Mouse (Mus musculus): Measurements from ENCODE around the gene Rinl. TPM values are rescaled to one million over a fixed set of nuclear protein-coding genes. Genes with fewer than 3 reads are reported as not detected.
A peak's percentile ranks its signal among the peaks of the same experiment; 100 is the strongest.

Gene Rinl
- polyA plus RNA-seq, 1 experiment from 2014 or later, result 2.7 TPM

DNA sequence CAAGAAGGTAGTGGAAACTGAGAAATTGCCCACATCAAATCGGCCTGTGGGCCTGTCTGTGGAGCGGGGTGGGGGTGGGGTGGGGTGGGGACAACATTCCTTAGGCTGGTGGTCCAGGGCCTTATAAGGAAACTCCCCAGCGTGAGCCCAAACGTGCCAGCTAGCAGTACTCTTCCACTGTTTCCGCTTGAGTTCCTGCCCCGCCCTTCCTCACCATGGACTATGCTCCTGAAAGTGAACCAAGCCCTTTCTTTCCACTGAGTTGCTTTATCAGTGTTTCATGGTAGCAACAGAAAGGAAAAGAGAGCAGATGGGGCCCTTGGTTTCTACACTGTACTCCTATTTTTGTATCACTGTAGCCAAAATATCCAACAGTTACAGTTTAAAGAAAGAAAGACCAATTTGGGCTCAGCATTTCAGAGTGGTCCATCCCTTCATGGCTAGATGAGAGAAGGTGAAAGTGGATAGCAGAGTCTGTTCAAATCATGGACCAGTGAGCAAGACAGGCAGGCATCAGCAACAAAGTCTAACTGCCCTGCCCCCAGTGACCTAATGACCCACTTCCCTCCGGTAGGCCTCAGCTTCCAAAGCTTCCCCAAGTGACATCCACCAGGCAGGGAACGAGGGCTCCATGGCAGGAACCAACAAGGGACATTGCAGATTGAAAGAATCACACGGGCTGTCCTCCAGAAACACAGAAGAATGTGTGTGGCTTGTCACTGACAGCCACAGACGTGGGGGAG, 14.2 kb downstream of the Rinl start:
- no peaks in the 10 kb centered on the region for H3K9me3 ChIP-seq (ENCODE audit: control insufficient read depth, low read length)
- no peak for ATAC-seq (ENCODE audit: low FRiP score)
- no peaks in the 10 kb centered on the region for H3K36me3 ChIP-seq (replicated peaks; ENCODE audit: control insufficient read depth, insufficient read depth)
- no peak overlapping the region for H3K9ac ChIP-seq
- H3K4me2 ChIP-seq (replicated peaks), result no peak overlapping the region
- H3K27ac ChIP-seq, result peak overlapping the region; percentile 61
- H3K4me1 ChIP-seq (replicated peaks; ENCODE audit: control insufficient read depth, insufficient read depth, low read length), result peaks cover 9% of the 10 kb centered on the region
- H3K4me3 ChIP-seq (replicated peaks; ENCODE audit: low read length), result no peak overlapping the region
- no peaks in the 10 kb centered on the region for H3K27me3 ChIP-seq (ENCODE audit: control insufficient read depth, insufficient read depth, low read length)
- no peak for DNase-seq (ENCODE audit: low spot score)
- WGBS, result 5% methylated on average over 10 of the region's 10 CpGs

DNA sequence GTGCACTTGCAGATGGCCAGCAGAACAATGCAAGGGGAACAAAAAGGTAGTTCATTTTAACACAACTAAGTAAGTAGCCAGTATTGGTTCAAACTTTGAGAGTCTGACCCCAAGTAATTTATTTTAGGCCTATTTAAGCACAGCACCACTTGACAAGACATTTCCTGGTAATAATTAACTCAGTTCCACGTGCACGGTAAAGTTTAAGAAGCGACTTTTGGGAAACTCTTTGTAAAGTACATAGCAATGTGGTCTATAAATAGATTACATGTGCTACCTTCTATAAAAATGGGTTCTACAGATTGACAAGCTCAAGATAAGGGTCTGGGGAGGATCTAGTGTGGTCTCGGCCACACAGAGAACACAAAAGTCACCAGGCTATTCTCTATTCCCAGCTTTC, 15.0 kb downstream of the Rinl start:
- DNase-seq (ENCODE audit: low spot score), result no peak
- Histone ChIP-seq H3K36me3 (replicated peaks; ENCODE audit: control insufficient read depth, insufficient read depth) (no peaks in the 10 kb centered on the region), H3K4me2 (replicated peaks) (no peak overlapping the region), H3K9ac (no peak overlapping the region), H3K27me3 (ENCODE audit: control insufficient read depth, insufficient read depth, low read length) (no peaks in the 10 kb centered on the region), H3K27ac (peak overlapping the region; percentile 61), H3K9me3 (ENCODE audit: control insufficient read depth, low read length) (no peaks in the 10 kb centered on the region), H3K4me1 (replicated peaks; ENCODE audit: control insufficient read depth, insufficient read depth, low read length) (peaks cover 14% of the 10 kb centered on the region), H3K4me3 (replicated peaks; ENCODE audit: low read length) (no peak overlapping the region)
- 56% methylated on average over 4 of the region's 4 CpGs for WGBS
- ATAC-seq (ENCODE audit: low FRiP score), result no peak

DNA sequence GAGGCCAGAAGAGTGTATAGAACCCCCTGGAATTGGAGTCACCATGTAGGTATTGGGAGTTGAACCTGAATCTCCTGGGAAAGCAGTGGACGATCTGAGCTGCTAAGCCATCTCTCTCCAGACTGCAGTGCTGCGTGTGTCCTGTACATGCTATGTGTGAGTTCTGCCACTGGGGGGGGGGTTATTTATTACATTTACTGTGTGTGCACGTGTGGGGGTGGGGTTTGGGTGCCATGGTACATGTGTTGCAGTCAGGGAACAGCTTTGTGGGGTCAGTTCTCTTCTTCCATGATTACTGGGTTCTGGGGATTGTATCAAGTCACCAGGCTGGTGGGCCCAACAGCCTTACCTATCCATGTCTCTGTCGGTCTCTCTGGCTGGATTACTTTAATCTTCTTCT, 18.1 kb downstream of the Rinl start:
- H3K4me3 ChIP-seq (replicated peaks; ENCODE audit: low read length), result no peak overlapping the region
- no peak for ATAC-seq (ENCODE audit: low FRiP score)
- H3K9ac ChIP-seq, result no peak overlapping the region
- DNase-seq (ENCODE audit: low spot score), result no peak
- peaks cover 16% of the 10 kb centered on the region for H3K4me1 ChIP-seq (replicated peaks; ENCODE audit: control insufficient read depth, insufficient read depth, low read length)
- H3K27me3 ChIP-seq (ENCODE audit: control insufficient read depth, insufficient read depth, low read length), result no peaks in the 10 kb centered on the region
- H3K36me3 ChIP-seq (replicated peaks; ENCODE audit: control insufficient read depth, insufficient read depth), result no peaks in the 10 kb centered on the region
- no peak overlapping the region for H3K4me2 ChIP-seq (replicated peaks)
- 76% methylated on average over 4 of the region's 4 CpGs for WGBS
- no peak overlapping the region for H3K27ac ChIP-seq
- H3K9me3 ChIP-seq (ENCODE audit: control insufficient read depth, low read length), result no peaks in the 10 kb centered on the region

DNA sequence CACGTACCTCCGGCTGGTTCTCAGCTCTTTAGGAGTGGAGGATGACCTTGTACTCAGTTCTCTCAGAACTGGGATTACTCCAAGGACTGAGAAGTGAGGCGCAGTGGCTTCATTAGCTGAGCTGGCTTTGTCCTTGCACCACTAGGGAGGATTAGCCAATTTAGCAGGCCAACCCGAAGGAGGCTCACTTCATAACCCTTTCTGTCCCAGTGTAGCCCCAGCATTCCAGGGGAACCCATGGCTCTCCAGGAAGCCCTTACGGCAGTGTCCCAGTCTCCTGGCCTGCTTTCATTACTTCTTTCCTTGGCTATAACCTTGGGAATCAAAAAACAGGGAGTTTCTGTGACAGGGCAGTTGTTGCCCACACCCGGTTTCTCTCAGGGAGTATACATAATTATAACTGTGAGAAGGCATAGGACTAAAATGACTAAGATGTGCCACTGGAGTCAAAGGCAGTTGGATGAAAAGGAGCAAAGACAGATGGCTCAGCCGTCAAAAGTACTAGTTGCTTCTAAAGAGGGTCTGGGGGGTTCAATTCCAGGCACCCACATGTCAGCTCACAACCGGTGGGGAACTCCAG, 19.0 kb downstream of the Rinl start:
- Histone ChIP-seq H3K9ac (peak overlapping the region; percentile 68), H3K4me3 (replicated peaks; ENCODE audit: low read length) (peak overlapping the region; percentile 80), H3K9me3 (ENCODE audit: control insufficient read depth, low read length) (no peaks in the 10 kb centered on the region), H3K27me3 (ENCODE audit: control insufficient read depth, insufficient read depth, low read length) (no peaks in the 10 kb centered on the region), H3K4me2 (replicated peaks) (peak overlapping the region; percentile 93), H3K36me3 (replicated peaks; ENCODE audit: control insufficient read depth, insufficient read depth) (peaks cover 8% of the 10 kb centered on the region), H3K27ac (peak overlapping the region; percentile 96), H3K4me1 (replicated peaks; ENCODE audit: control insufficient read depth, insufficient read depth, low read length) (peaks cover 25% of the 10 kb centered on the region)
- WGBS, result 44% methylated on average over 6 of the region's 8 CpGs
- DNase-seq (ENCODE audit: low spot score) (no peak), ATAC-seq (ENCODE audit: low FRiP score) (no peak)

DNA sequence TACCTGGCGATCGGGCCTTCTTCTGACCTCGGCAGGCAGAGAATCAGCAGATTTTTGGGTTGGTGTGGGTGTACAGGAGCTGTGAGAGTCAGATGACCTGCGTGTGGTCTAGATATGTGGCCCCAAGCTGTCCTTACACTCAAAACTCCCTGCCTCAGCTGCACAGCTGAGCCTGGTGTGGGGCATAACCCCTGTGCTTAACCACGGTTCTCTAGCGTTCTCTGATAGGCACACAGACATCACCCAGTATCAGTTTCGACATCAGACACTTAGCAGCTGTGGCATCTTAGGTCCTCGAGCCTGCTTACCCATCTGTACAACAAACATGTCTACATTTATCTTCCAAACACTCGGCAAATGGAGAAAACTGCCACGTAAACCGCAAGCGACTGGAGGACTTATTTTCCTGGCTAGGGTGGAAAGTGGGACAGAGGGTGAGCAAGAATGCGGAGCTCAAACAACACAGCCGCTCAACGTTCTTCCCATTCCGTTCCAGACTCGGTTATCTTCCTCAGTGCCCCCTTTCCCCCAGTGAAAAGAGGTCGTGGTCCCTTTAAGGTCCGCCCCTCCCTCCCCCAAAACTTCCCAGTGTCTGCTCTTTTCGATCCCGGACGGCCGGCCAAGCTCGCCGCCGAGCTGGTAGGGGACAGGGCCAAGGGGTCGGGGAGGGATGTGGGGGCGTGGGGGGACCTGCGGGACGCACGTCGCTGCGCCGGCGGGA, 19.6 kb downstream of the Rinl start, which contains the start of gene Hnrnpl:
TSS of gene Hnrnpl (plus strand) at position 321 of the 721 bp plus-strand sequence.
- Histone ChIP-seq H3K9me3 (ENCODE audit: control insufficient read depth, low read length) (no peaks in the 10 kb centered on the region), H3K4me3 (replicated peaks; ENCODE audit: low read length) (peak within 1 kb of the TSS; percentile 80), H3K9ac (peak within 1 kb of the TSS; percentile 68), H3K4me2 (replicated peaks) (peak within 1 kb of the TSS; percentile 93), H3K4me1 (replicated peaks; ENCODE audit: control insufficient read depth, insufficient read depth, low read length) (peaks cover 22% of the 10 kb centered on the region), H3K36me3 (replicated peaks; ENCODE audit: control insufficient read depth, insufficient read depth) (peaks cover 15% of the 10 kb centered on the region), H3K27me3 (ENCODE audit: control insufficient read depth, insufficient read depth, low read length) (no peaks in the 10 kb centered on the region), H3K27ac (peak within 1 kb of the TSS; percentile 96)
- WGBS, result 3% methylated on average over 34 of the region's 35 CpGs
- ATAC-seq (ENCODE audit: low FRiP score), result no peak; the same call in 1 of the 2 replicates
- peak; percentile 61 for DNase-seq (ENCODE audit: low spot score)

DNA sequence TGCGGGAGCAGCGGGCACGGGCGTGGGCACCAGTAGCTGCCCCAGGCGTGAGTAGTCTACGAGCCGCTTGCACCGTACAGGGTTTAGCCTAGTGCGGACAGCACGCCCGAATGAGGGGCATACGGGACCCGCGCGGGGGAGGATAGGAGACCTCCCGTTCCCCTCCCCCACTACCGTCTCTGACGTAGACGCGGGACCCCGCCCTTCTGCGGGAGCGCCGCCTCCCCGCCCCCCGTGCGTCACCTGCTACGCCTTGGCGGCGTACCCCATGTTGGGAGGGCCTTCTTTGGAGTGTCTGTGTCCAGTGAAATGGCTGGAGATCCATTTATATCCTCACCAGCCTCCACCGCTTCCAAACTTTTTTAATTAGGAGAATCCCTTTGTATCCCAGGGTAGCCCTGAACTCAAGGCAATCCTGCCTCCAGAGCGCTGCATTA, 20.2 kb downstream of the Rinl start:
- whole genome bisulfite sequencing, result under 1% methylated on average over 32 of the region's 32 CpGs
- no peaks in the 10 kb centered on the region for H3K9me3 ChIP-seq (ENCODE audit: control insufficient read depth, low read length)
- peak overlapping the region; percentile 80 for H3K4me3 ChIP-seq (replicated peaks; ENCODE audit: low read length)
- peaks cover 21% of the 10 kb centered on the region for H3K36me3 ChIP-seq (replicated peaks; ENCODE audit: control insufficient read depth, insufficient read depth)
- peak overlapping the region; percentile 68 for H3K9ac ChIP-seq
- DNase-seq (ENCODE audit: low spot score) (peak; percentile 95), ATAC-seq (ENCODE audit: low FRiP score) (peak; percentile 56)
- H3K4me2 ChIP-seq (replicated peaks), result peak overlapping the region; percentile 93
- H3K4me1 ChIP-seq (replicated peaks; ENCODE audit: control insufficient read depth, insufficient read depth, low read length), result peaks cover 21% of the 10 kb centered on the region
- peak overlapping the region; percentile 96 for H3K27ac ChIP-seq
- H3K27me3 ChIP-seq (ENCODE audit: control insufficient read depth, insufficient read depth, low read length), result no peaks in the 10 kb centered on the region

DNA sequence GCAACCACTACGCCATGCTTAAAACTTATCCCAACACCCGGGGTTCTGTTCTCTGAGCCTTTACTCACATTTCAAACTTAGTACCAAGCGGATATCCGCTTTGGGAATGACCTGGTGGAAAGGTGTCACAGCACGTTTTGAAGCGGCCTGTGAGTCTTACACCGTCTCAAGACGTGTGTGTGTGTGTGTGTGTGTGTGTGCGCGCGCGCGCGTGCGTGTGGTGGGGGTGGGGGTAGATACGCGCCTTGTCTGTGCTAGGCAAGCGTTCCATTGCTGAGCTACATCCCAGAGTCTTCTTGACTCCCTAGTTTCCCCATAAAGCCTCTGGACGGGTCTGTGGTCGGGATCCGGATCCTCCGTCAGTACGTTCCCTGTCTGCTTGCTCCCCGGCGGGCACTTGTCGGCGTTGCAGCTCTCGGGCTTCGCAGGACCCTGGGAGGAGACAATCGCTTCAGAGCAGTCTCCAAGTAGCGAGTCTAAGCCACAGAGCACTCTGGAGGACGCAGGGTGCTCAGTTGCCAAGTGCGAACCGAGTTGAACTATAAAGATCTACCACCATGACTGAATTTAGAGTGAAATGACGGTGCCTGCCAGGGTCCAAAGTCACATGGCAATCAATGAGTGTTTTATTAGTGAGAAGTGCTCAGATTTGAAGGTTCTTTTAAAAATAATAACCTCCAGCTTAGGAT, 20.8 kb downstream of the Rinl start:
- Histone ChIP-seq H3K4me2 (replicated peaks) (peak overlapping the region; percentile 93), H3K36me3 (replicated peaks; ENCODE audit: control insufficient read depth, insufficient read depth) (peaks cover 26% of the 10 kb centered on the region), H3K9me3 (ENCODE audit: control insufficient read depth, low read length) (no peaks in the 10 kb centered on the region), H3K27me3 (ENCODE audit: control insufficient read depth, insufficient read depth, low read length) (no peaks in the 10 kb centered on the region), H3K9ac (peak overlapping the region; percentile 68), H3K4me1 (replicated peaks; ENCODE audit: control insufficient read depth, insufficient read depth, low read length) (peaks cover 21% of the 10 kb centered on the region), H3K27ac (peak overlapping the region; percentile 96), H3K4me3 (replicated peaks; ENCODE audit: low read length) (peak overlapping the region; percentile 80)
- DNase-seq (ENCODE audit: low spot score), result peak; percentile 72
- ATAC-seq (ENCODE audit: low FRiP score), result no peak
- WGBS, result under 1% methylated on average over 35 of the region's 35 CpGs

DNA sequence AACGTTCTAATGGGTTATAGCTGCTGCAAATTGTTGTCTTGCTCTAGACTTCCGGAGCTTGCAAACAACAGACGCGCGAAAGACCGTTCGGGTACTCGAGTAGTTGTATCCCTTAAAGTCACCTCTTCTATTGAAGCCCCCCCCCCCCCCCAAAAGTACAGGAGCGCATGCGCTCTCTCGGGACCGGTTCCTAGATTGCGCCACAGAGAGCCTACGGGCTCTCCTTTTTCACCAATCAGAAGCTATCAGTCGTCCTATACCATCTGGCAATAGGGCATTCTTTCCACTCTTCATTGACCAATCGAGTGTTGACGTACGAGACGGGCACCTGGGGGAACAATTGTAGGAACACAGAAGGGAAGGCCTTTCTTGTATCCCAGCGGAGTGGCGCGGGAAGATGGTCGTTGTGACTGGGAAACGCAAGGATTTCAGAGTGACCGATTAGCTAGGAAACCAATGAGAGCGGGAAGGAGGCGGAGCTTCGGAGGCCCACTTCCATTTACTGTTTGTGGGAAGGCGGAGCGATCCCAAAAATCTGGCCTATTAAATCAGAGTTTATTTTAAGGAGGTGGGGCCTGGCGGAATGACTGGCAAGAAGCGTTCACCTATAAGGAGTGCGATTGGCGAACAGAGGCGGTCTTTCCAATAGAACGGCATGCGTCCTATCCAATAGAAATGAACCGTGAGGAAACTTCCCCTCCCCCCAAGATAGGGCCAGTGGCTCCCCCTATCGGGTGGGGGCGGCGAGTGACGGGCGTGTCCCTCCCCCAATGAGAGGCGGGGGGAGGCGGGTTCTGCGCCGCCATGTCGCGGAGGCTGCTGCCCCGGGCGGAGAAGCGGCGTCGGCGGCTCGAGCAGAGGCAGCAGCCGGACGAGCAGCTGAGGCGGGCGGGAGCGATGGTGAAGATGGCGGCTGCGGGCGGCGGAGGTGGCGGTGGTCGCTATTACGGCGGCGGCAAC, 21.6 kb downstream of the Rinl start:
- Histone ChIP-seq H3K4me3 (replicated peaks; ENCODE audit: low read length) (peak overlapping the region; percentile 80), H3K9me3 (ENCODE audit: control insufficient read depth, low read length) (no peaks in the 10 kb centered on the region), H3K4me1 (replicated peaks; ENCODE audit: control insufficient read depth, insufficient read depth, low read length) (peaks cover 21% of the 10 kb centered on the region), H3K36me3 (replicated peaks; ENCODE audit: control insufficient read depth, insufficient read depth) (peaks cover 35% of the 10 kb centered on the region), H3K27me3 (ENCODE audit: control insufficient read depth, insufficient read depth, low read length) (no peaks in the 10 kb centered on the region), H3K27ac (peak overlapping the region; percentile 97), H3K4me2 (replicated peaks) (peak overlapping the region; percentile 93), H3K9ac (peak overlapping the region; percentile 87)
- WGBS, result under 1% methylated on average over 70 of the region's 70 CpGs
- peak; percentile 94 for ATAC-seq (ENCODE audit: low FRiP score)
- DNase-seq (ENCODE audit: low spot score), result peak; percentile 99
